Mouse (Mus musculus) adrenal gland (tissue): ENCODE measurements around the gene Col6a4.

Experiments
- intact Hi-C: fragments of 180-260 bp; cut with DNase I; formaldehyde crosslinking; loops from one replicate; pipeline ENCODE4 v1.15.1; 2025

Col6a4 gene

GRCm38 (mm10) chr9:106073956-106074355, 22.6 kb downstream of the Col6a4 start:
- intact Hi-C loops, result no loop called here

- intact Hi-C loops, result no loop called here
Measured at GRCm38 (mm10) chr9:106071651-106072050, 24.9 kb downstream of the Col6a4 start.

GRCm38 (mm10) chr9:106053446-106053845, 43.1 kb downstream of the Col6a4 start:
- intact Hi-C loops, result no loop called here

- intact Hi-C loops, result no loop called here
Measured at GRCm38 (mm10) chr9:106043921-106044503, 52.6 kb downstream of the Col6a4 start.

- intact Hi-C loops, result loop anchor here (2.0 to 5.0 kb wide), 3 partner anchors 51 to 348 kb away; no protein-coding TSS in a partner anchor
Measured at GRCm38 (mm10) chr9:106039915-106040659, 56.5 kb downstream of the Col6a4 start.

GRCm38 (mm10) chr9:106039276-106039675, 57.3 kb downstream of the Col6a4 start:
- intact Hi-C loops, result loop anchor here (2.0 to 5.0 kb wide), 3 partner anchors 50 to 347 kb away; no protein-coding TSS in a partner anchor

- intact Hi-C loops, result loop anchor here (2.0 to 5.0 kb wide), 3 partner anchors 50 to 347 kb away; no protein-coding TSS in a partner anchor
Measured at GRCm38 (mm10) chr9:106038865-106039264, 57.7 kb downstream of the Col6a4 start.

GRCm38 (mm10) chr9:106015666-106016065, 80.9 kb downstream of the Col6a4 start:
- intact Hi-C loops, result no loop called here

GRCm38 (mm10) chr9:106013139-106013538, 83.4 kb downstream of the Col6a4 start:
- intact Hi-C loops, result no loop called here

- intact Hi-C loops, result no loop called here
Measured at GRCm38 (mm10) chr9:105997955-105998354, 98.6 kb downstream of the Col6a4 start.

- intact Hi-C loops, result loop anchor here (5.0 kb wide), 1 partner anchor 135 kb away; no protein-coding TSS in a partner anchor
Measured at GRCm38 (mm10) chr9:105992425-105992824, 104.2 kb downstream of the Col6a4 start.

GRCm38 (mm10) chr9:105990099-105990498, 106.5 kb downstream of the Col6a4 start:
- intact Hi-C loops, result loop anchor here (5.0 kb wide), 1 partner anchor 133 kb away; no protein-coding TSS in a partner anchor

GRCm38 (mm10) chr9:105989468-105989867, 107.1 kb downstream of the Col6a4 start:
- intact Hi-C loops, result loop anchor here (2.0 kb wide), 2 partner anchors 49 to 297 kb away; no protein-coding TSS in a partner anchor

GRCm38 (mm10) chr9:105988096-105988495, 108.5 kb downstream of the Col6a4 start:
- intact Hi-C loops, result loop anchor here (2.0 kb wide), 2 partner anchors 51 to 295 kb away; no protein-coding TSS in a partner anchor

GRCm38 (mm10) chr9:105984931-105985519, 111.6 kb downstream of the Col6a4 start:
- intact Hi-C loops, result no loop called here

- intact Hi-C loops, result no loop called here
Measured at GRCm38 (mm10) chr9:105978479-105978878, 118.1 kb downstream of the Col6a4 start.

- intact Hi-C loops, result no loop called here
Measured at GRCm38 (mm10) chr9:105976871-105977270, 119.7 kb downstream of the Col6a4 start.

- intact Hi-C loops, result no loop called here
Measured at GRCm38 (mm10) chr9:105976314-105976713, 120.3 kb downstream of the Col6a4 start.

GRCm38 (mm10) chr9:105973736-105974135, 122.8 kb downstream of the Col6a4 start:
- intact Hi-C loops, result no loop called here

GRCm38 (mm10) chr9:105972031-105972430, 124.6 kb downstream of the Col6a4 start:
- intact Hi-C loops, result no loop called here

GRCm38 (mm10) chr9:105971351-105971894, 125.2 kb downstream of the Col6a4 start:
- intact Hi-C loops, result no loop called here

GRCm38 (mm10) chr9:105970901-105971300, 125.7 kb downstream of the Col6a4 start:
- intact Hi-C loops, result no loop called here
